Mouse (Mus musculus) neural tube, embryonic 15.5 days (tissue): ENCODE data around the gene Gm20388. TPM values are rescaled to one million over a fixed set of nuclear protein-coding genes. Genes with fewer than 3 reads are reported as not detected.

Source experiments
- ATAC-seq: fragments of 200-750 bp; cut with Nextera tagmentation; 2 replicates; pipeline ENCODE4 v1.8.0; 2017; ENCODE audit warnings: mild to moderate bottlenecking, moderate TSS enrichment, moderate library complexity; ENCODE audit not compliant: low FRiP score
- H3K27ac ChIP-seq: fragments of 300-500 bp; sonication (generic); replicated peaks from 2 replicates; pipeline ENCODE4 v1.5.1; 2015; ENCODE audit warnings: mild to moderate bottlenecking, inconsistent platforms
- H3K27me3 ChIP-seq: fragments of 300-500 bp; sonication (generic); replicated peaks from 2 replicates; pipeline ENCODE4 v1.6.1; 2015; ENCODE audit warnings: inconsistent platforms
- H3K36me3 ChIP-seq: fragments of 300-500 bp; sonication (generic); 2 replicates; pipeline ENCODE4 v1.6.1; 2015; ENCODE audit warnings: inconsistent platforms
- H3K4me1 ChIP-seq: fragments of 300-500 bp; sonication (generic); 2 replicates; pipeline ENCODE4 v1.6.1; 2015; ENCODE audit warnings: inconsistent platforms
- H3K4me2 ChIP-seq: fragments of 300-500 bp; sonication (generic); 2 replicates; pipeline ENCODE4 v1.6.1; 2015; ENCODE audit warnings: inconsistent platforms, mild to moderate bottlenecking, moderate library complexity
- H3K4me3 ChIP-seq: fragments of 300-500 bp; sonication (generic); replicated peaks from 2 replicates; pipeline ENCODE4 v1.5.1; 2015; ENCODE audit warnings: mild to moderate bottlenecking, inconsistent platforms
- H3K9ac ChIP-seq: fragments of 300-500 bp; sonication (generic); replicated peaks from 2 replicates; pipeline ENCODE4 v1.6.1; 2015; ENCODE audit warnings: mild to moderate bottlenecking, inconsistent platforms
- H3K9me3 ChIP-seq: fragments of 300-500 bp; sonication (generic); replicated peaks from 2 replicates; pipeline ENCODE4 v1.6.1; 2016; ENCODE audit warnings: inconsistent platforms
- WGBS: fragments of 180-500 bp; shearing (Covaris S2); methylation state at CpG from one replicate; pipeline ENCODE4 v1.1.7; 2015; ENCODE audit warnings: mixed read lengths; 5-methylcytosine and 5-hydroxymethylcytosine counted together
- polyA plus RNA-seq: library from polyadenylated mRNA; unstranded; fragments of >200 nt; fragmentation: Nextera tagmentation; extraction: Ambion mirVana; gene quantifications from 2 replicates; pipeline ENCODE4 v1.2.1, GENCODE M21; 2015

Gene Gm20388
- polyA plus RNA-seq, 1 experiment from 2014 or later, result not detected

DNA sequence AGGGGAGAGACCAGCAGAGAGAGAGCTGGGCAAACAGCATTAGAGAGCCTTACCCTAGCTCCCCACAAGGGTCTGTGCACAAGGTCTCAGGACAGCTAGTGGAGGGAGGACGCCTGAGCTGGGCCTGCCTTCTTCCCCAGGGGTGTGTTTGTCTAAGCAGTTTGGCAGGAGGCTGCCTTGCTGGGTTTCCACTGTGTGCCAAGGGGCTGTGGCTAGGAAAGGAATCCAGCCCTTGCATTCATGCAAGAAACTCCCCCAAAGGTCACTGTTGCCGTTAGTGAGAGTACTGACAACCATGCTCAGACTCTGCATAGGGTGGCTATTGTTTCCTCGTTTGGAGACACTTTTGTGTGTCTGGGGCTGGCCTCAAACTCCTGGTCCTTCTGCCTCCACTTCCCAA lies 1055.9 kb downstream of the Gm20388 start:
- Histone ChIP-seq H3K4me3 (no peak overlapping the region), H3K36me3 (no peaks in the 10 kb centered on the region), H3K27ac (no peak overlapping the region), H3K4me2 (no peak overlapping the region), H3K4me1 (peaks cover under 1% of the 10 kb centered on the region; the same call in 1 of the 2 replicates), H3K27me3 (peaks cover 54% of the 10 kb centered on the region), H3K9me3 (no peaks in the 10 kb centered on the region), H3K9ac (no peak overlapping the region)
- 20% methylated on average over 3 of the region's 3 CpGs for WGBS
- no peak for ATAC-seq

DNA sequence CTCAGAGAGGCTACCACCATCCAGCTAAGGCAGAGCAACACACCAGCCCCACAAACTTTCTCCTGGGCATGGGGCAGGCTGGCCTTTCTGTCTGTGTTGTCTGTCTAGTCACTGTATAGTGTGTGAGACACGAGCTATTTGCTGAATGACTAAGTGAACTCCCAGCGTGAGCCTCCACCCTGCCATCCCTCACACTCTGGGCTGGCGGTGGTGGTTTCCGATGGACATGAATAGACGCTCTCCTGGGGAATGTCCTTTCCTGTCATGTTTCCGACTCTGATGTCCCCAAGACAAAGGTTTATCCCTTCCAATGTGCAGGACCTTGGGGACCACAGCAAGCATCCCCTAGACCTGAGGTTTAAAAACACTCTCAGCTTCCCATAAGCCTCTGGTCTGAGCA lies 1057.7 kb downstream of the Gm20388 start:
- ATAC-seq, result no peak
- Histone ChIP-seq H3K4me2 (no peak overlapping the region), H3K27me3 (peaks cover 57% of the 10 kb centered on the region), H3K4me3 (no peak overlapping the region), H3K36me3 (no peaks in the 10 kb centered on the region), H3K27ac (no peak overlapping the region), H3K4me1 (peaks cover 17% of the 10 kb centered on the region), H3K9ac (no peak overlapping the region), H3K9me3 (no peaks in the 10 kb centered on the region)
- 53% methylated on average over 6 of the region's 6 CpGs for WGBS

DNA sequence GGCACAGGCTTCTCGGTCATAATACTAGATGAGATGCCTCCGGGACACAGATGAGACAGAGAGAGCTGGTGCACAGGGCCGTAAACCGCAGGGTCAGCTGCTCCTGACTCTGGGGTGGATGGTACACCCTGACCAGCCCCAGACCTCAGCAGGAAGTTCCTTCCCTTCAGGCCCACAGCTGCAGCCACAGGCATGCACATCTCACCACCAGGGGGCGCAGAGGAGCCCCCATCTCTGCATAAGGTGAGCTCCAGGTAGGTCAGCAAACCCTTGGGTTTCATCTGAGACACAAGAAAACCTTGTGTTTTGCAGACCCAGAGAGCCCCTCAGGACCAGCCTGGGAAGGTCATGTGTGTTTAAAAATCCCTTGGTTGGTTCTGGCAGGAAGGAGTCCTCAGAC lies 1059.7 kb downstream of the Gm20388 start:
- 23% methylated on average over 5 of the region's 5 CpGs for WGBS
- Histone ChIP-seq H3K27ac (no peak overlapping the region), H3K4me2 (no peak overlapping the region), H3K9me3 (no peaks in the 10 kb centered on the region), H3K36me3 (no peaks in the 10 kb centered on the region), H3K27me3 (peaks cover 68% of the 10 kb centered on the region), H3K4me1 (peaks cover 17% of the 10 kb centered on the region), H3K4me3 (no peak overlapping the region), H3K9ac (no peak overlapping the region)
- ATAC-seq, result no peak

DNA sequence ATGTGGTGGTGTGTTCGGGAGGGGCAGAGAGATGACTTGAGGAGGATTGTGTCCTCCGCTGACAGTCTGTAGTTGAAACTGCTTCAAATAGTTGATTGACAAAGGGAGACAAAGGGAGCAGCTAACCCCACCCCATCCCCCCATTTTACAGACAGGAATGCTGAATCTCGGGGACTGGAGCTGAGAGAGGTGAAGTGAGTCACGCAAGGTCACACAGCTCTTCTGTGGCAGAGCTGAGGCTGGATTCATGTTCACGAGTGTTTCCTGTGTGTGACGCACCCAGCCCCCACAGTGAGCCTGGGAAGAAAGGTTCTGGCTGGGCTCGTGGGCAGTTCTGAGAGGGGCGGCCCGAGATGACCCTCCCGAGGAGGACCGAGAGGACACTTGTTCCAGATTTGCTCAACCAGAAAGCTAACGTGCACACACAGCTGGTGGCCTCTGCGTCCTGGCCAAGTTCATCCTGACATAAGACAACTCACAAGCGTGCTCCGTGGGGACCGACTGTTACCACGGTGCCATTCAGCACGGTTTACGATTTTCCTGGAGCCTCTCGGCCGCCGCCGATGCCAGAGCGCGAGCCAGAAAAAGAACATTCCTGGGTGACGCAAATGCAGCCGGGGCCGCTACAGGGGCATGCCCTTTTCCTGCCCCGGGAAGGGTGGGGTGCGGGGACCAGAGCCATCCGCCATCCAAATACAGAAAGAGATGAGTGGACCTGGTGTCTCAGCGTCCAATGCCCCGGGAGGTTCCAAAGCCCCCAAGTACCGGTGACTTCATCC lies 1061.2 kb downstream of the Gm20388 start:
- no peak overlapping the region for H3K27ac ChIP-seq
- ATAC-seq, result no peak
- no peaks in the 10 kb centered on the region for H3K9me3 ChIP-seq
- H3K9ac ChIP-seq, result peak overlapping the region; percentile 33
- peak overlapping the region; percentile 67 for H3K4me2 ChIP-seq
- H3K4me1 ChIP-seq, result peaks cover 17% of the 10 kb centered on the region
- peak overlapping the region; percentile 32 for H3K4me3 ChIP-seq
- 16% methylated on average over 34 of the region's 34 CpGs for WGBS
- H3K27me3 ChIP-seq, result peaks cover 63% of the 10 kb centered on the region
- H3K36me3 ChIP-seq, result no peaks in the 10 kb centered on the region

DNA sequence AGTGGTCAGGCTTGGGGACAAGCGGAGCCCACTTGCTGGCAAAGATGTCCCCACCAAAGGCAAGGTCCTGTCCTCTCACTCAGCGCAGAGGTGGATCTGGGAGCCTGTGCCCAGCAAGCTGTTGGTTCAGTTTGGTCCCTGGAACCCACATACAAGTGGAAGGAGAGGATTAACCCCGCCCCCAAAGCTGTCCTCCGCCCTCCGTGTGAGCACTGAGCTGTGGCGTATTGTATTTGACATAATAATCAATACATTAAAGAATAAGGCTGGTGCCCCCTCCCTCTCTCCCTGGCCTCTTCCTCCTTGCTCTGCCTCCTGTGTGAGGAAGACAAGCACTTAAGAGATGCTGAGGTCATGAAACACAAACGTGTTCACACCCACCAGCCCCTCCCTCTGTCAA lies 1062.4 kb downstream of the Gm20388 start:
- Histone ChIP-seq H3K9ac (no peak overlapping the region), H3K4me1 (peaks cover 17% of the 10 kb centered on the region), H3K36me3 (no peaks in the 10 kb centered on the region), H3K4me2 (peak overlapping the region; percentile 67), H3K9me3 (no peaks in the 10 kb centered on the region), H3K4me3 (no peak overlapping the region), H3K27ac (no peak overlapping the region), H3K27me3 (peaks cover 60% of the 10 kb centered on the region)
- ATAC-seq, result no peak
- 31% methylated on average over 7 of the region's 7 CpGs for WGBS

DNA sequence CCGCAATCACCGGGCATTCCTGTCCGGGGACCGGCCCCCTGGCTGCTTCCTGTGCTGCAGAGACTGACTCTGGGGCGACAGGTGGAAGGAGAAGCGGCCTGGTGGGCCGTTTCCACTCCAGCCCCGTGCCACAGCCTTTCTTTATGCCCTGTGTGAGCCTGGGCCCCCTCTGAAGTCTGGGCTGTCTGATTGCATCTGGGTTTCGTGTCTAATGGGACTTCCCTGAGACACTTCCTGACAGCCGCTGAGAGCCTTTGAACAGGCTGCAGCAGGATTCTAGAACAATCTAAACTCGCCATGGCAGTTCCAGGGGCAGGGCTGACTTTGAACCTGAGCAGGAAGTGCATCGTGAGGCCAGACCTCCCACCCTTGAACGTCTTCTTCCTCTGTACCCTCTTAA lies 1066.5 kb downstream of the Gm20388 start:
- WGBS, result 71% methylated on average over 13 of the region's 13 CpGs
- ATAC-seq, result no peak
- no peak overlapping the region for H3K9ac ChIP-seq
- no peaks in the 10 kb centered on the region for H3K9me3 ChIP-seq
- peaks cover 17% of the 10 kb centered on the region for H3K4me1 ChIP-seq
- H3K27me3 ChIP-seq, result peaks cover 36% of the 10 kb centered on the region
- H3K27ac ChIP-seq, result no peak overlapping the region
- no peaks in the 10 kb centered on the region for H3K36me3 ChIP-seq
- H3K4me2 ChIP-seq, result no peak overlapping the region
- H3K4me3 ChIP-seq, result no peak overlapping the region

DNA sequence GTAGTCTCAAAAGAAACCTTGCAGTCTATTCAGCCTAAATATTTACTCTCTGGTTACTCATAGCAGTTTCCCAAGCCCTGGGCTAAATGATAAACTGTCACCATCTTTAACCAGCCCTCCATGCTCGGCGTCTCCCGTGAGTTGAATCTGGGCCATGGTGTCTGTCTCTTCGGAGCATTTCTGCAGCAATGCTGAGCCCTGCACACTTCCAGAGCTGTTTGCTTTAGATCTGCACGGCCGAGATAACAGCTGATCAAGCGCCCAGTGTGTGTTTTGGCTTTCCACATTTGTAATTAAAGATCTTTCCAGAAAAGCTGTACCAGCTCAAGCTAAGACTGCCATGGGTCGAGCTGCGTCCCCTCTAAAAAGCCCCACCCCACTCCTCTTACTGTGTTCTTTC lies 1068.6 kb downstream of the Gm20388 start:
- WGBS, result 80% methylated on average over 9 of the region's 9 CpGs
- Histone ChIP-seq H3K9ac (no peak overlapping the region), H3K4me1 (peaks cover 6% of the 10 kb centered on the region; the same call in 1 of the 2 replicates)

DNA sequence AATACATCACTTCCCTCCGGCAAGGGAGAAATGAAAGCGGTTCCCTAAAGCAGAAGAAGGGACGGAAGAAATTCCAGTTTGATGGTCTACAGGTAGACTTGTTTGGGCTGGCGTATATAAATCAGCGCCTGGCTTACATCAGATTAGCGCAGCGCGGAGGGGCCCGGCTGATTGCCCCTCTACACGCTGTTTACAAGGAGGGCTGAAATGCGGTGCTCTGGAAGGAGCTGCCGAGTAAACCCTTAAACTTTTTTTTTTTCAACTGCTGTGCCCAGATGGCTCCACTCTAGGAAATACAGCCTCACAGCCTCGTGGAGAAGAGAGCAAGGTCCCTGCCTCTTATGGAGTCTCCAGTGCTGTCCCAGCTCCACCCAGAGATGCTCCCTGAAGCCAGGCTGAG lies 1070.3 kb downstream of the Gm20388 start:
- H3K4me3 ChIP-seq, result no peak overlapping the region
- H3K4me1 ChIP-seq, result peaks cover 6% of the 10 kb centered on the region; the same call in 1 of the 2 replicates
- H3K9me3 ChIP-seq, result no peaks in the 10 kb centered on the region
- no peaks in the 10 kb centered on the region for H3K36me3 ChIP-seq
- H3K4me2 ChIP-seq, result no peak overlapping the region
- H3K27me3 ChIP-seq, result peaks cover 6% of the 10 kb centered on the region; the same call in 1 of the 2 replicates
- 43% methylated on average over 13 of the region's 13 CpGs for WGBS
- H3K27ac ChIP-seq, result no peak overlapping the region
- ATAC-seq, result no peak
- no peak overlapping the region for H3K9ac ChIP-seq

More for the DNA sequence above, 1068.6 kb downstream of the Gm20388 start:
- H3K4me3 ChIP-seq, result no peak overlapping the region
- no peaks in the 10 kb centered on the region for H3K36me3 ChIP-seq
- no peaks in the 10 kb centered on the region for H3K9me3 ChIP-seq
- H3K27ac ChIP-seq, result no peak overlapping the region
- peaks cover 16% of the 10 kb centered on the region for H3K27me3 ChIP-seq
- H3K4me2 ChIP-seq, result no peak overlapping the region
- ATAC-seq, result no peak

DNA sequence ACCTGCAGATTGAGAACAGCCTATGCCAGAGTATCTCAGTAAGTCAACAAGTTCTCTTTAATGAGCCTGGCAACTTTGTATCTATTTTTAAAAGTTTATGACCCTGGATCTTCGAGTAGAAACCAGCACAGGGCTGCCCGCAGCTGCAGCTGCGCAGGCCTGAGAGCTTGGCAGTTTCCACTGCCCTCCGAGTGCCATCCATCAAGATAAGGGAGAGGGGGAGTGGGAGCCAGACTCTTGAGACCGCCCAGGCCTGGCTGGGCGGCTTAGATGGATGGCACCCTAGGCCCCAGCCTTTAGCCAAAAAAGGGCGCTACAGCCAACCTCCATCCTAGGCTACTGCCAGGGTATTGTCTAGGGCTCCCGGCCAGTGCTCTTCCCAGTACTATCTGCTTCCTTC lies 1074.2 kb downstream of the Gm20388 start:
- Histone ChIP-seq H3K9me3 (no peaks in the 10 kb centered on the region), H3K4me2 (no peak overlapping the region), H3K27me3 (peaks cover 3% of the 10 kb centered on the region; the same call in 1 of the 2 replicates), H3K36me3 (no peaks in the 10 kb centered on the region), H3K9ac (no peak overlapping the region), H3K27ac (no peak overlapping the region), H3K4me1 (peaks cover 6% of the 10 kb centered on the region; the same call in 1 of the 2 replicates), H3K4me3 (no peak overlapping the region)
- 67% methylated on average over 8 of the region's 8 CpGs for WGBS
- ATAC-seq, result no peak

DNA sequence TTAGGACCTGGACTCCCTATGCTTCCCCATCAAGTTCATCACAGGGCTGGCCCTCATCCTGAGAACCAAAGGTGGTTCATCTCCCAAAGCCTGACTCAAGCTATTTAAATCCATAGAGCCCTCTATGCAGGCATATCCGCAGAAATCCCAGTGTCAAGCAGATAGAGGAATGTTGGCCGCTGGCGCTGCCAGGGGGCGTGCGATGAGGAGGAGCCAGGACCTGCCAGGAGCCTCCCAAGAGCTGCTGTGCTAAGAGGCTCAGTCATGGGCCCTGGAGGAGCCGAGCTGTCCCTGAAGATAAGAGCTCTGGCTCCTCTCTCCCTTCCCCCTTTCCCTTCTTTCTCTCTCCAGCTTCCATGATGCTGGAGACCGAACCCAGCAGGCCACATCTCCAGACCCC lies 1075.4 kb downstream of the Gm20388 start:
- no peak overlapping the region for H3K4me2 ChIP-seq
- no peak overlapping the region for H3K9ac ChIP-seq
- H3K4me3 ChIP-seq, result no peak overlapping the region
- H3K27me3 ChIP-seq, result no peaks in the 10 kb centered on the region
- no peak for ATAC-seq
- H3K9me3 ChIP-seq, result no peaks in the 10 kb centered on the region
- 85% methylated on average over 7 of the region's 7 CpGs for WGBS
- peaks cover under 1% of the 10 kb centered on the region; the same call in 1 of the 2 replicates for H3K4me1 ChIP-seq
- no peaks in the 10 kb centered on the region for H3K36me3 ChIP-seq
- no peak overlapping the region for H3K27ac ChIP-seq

DNA sequence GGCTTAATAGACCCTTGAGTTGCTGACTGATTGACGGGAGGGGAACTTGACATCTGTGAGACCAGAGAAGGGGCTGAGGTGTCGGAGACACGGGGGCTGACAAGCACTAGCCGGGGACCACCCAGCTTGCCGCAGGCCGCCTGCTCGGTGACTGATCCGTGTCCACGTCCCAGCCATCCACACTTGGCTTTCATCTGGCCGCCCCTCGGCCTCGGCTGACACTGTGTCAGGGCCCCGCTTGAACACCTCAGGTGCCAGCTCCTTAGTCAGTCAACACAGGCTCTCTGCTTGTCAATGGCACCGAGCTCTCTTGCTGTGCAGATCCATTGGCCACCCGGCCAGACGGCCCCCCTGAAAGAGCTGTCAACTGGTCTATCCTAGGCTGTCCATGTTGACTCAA lies 1083.1 kb downstream of the Gm20388 start:
- Histone ChIP-seq H3K9ac (no peak overlapping the region), H3K4me3 (no peak overlapping the region), H3K27me3 (no peaks in the 10 kb centered on the region), H3K9me3 (no peaks in the 10 kb centered on the region), H3K36me3 (no peaks in the 10 kb centered on the region), H3K4me2 (no peak overlapping the region), H3K4me1 (no peaks in the 10 kb centered on the region; the same call in 1 of the 2 replicates), H3K27ac (no peak overlapping the region)
- ATAC-seq, result no peak
- WGBS, result 82% methylated on average over 16 of the region's 16 CpGs

DNA sequence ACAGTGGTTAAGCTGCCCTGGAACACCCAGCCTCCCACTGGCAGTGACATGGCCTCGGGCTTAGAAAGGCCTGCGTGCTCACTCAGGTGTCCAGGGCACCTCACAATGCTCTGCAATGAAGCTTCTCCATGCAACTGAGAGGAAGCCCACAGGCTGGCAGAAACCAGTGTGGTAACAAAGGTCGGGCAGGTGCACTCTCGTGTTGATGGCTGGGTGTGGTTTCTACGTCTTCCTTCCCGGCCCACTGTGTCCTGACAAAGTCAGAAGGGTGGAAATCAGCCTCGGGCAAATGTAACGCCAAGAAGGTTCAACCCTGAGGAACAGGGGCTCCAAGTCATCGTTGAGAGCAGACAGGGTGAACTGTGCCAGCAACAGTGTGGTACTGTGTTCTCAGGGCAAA lies 1084.8 kb downstream of the Gm20388 start:
- no peak overlapping the region for H3K9ac ChIP-seq
- no peak for ATAC-seq
- no peaks in the 10 kb centered on the region for H3K9me3 ChIP-seq
- no peak overlapping the region for H3K27ac ChIP-seq
- H3K4me3 ChIP-seq, result no peak overlapping the region
- no peaks in the 10 kb centered on the region for H3K36me3 ChIP-seq
- H3K4me1 ChIP-seq, result no peaks in the 10 kb centered on the region; the same call in 1 of the 2 replicates
- no peak overlapping the region for H3K4me2 ChIP-seq
- 83% methylated on average over 9 of the region's 9 CpGs for WGBS
- H3K27me3 ChIP-seq, result no peaks in the 10 kb centered on the region
